Mouse (Mus musculus) forebrain, embryonic 12.5 days (tissue): Measurements from ENCODE around the gene Slc30a10. TPM values are rescaled to one million over a fixed set of nuclear protein-coding genes. Genes with fewer than 3 reads are reported as not detected.

ENCODE experiments used
- ATAC-seq: fragments of 200-750 bp; cut with Nextera tagmentation; 2 replicates; pipeline ENCODE4 v1.8.0; 2017; ENCODE audit warnings: moderate TSS enrichment; ENCODE audit not compliant: low FRiP score
- H3K27ac ChIP-seq: fragments of 300-500 bp; sonication (generic); 2 replicates; pipeline ENCODE4 v1.5.1; 2016; ENCODE audit warnings: mild to moderate bottlenecking
- H3K27me3 ChIP-seq: fragments of 300-500 bp; sonication (generic); 2 replicates; pipeline ENCODE4 v1.6.1; 2016; ENCODE audit warnings: mild to moderate bottlenecking
- H3K36me3 ChIP-seq: fragments of 300-500 bp; sonication (generic); replicated peaks from 2 replicates; pipeline ENCODE4 v1.6.1; 2016; ENCODE audit warnings: mild to moderate bottlenecking
- H3K4me1 ChIP-seq: fragments of 300-500 bp; sonication (generic); 2 replicates; pipeline ENCODE4 v1.6.1; 2016
- H3K4me2 ChIP-seq: fragments of 300-500 bp; sonication (generic); 2 replicates; pipeline ENCODE4 v1.6.1; 2016; ENCODE audit warnings: mild to moderate bottlenecking, moderate library complexity
- H3K4me3 ChIP-seq: fragments of 300-500 bp; sonication (generic); replicated peaks from 2 replicates; pipeline ENCODE4 v1.5.1; 2016; ENCODE audit warnings: mild to moderate bottlenecking
- H3K9ac ChIP-seq: fragments of 300-500 bp; sonication (generic); 2 replicates; pipeline ENCODE4 v1.6.1; 2016; ENCODE audit warnings: mild to moderate bottlenecking
- H3K9me3 ChIP-seq: fragments of 300-500 bp; sonication (generic); 2 replicates; pipeline ENCODE4 v1.6.1; 2016
- WGBS: fragments of 180-500 bp; shearing (Covaris S2); methylation state at CpG from one replicate; pipeline ENCODE4 v1.1.7; 2016; 5-methylcytosine and 5-hydroxymethylcytosine counted together
- polyA plus RNA-seq: library from polyadenylated mRNA; unstranded; fragments of >200 nt; fragmentation: Nextera tagmentation; extraction: Ambion mirVana; gene quantifications from 2 replicates; pipeline ENCODE4 v1.2.1, GENCODE M21; 2016

The Slc30a10 gene
- polyA plus RNA-seq, 1 experiment from 2014 or later, result 4.4 TPM

DNA sequence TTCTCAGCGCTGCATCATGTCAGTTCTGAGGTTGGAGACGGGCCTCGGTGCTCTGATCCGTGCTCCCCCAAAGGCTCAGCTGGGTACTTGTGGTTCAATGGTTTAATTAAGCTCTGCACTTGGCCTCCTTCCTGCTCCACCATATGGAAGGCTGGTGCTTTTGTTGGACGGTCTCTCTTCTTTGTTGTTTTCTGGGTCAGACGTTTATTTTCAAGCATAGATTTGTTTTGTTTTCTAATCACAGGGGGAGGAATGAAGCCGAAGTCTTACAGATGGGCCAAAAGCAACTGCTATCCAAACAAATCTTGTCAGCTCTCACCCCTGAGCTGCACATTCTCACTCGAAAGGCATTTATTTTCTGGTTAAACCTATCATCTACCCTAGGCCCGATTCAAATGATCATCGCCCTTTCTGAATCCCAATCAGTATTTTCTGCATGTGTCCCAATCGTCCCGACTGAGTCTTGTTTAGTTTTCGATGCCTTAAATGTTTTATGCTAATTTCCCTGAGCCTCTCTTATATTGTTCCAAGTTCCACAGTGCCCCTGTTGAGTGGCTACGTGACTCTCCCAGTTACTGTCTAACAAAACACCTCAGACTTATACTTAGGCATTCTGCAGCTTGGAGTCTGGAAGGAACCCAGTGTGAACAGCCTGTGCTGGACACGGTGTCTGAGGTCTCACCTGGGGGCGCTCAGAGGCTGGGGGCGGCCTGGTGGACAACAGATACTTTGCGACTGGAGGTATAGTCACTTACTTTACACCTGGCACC is 12.8 kb upstream of the Slc30a10 start:
- Histone ChIP-seq H3K4me2 (no peak overlapping the region), H3K4me3 (no peak overlapping the region), H3K27me3 (no peaks in the 10 kb centered on the region), H3K36me3 (no peaks in the 10 kb centered on the region), H3K9ac (no peak overlapping the region), H3K4me1 (peaks cover 17% of the 10 kb centered on the region), H3K27ac (peak overlapping the region; percentile 83), H3K9me3 (no peaks in the 10 kb centered on the region)
- 50% methylated on average over 18 of the region's 18 CpGs for WGBS
- peak; percentile 78 for ATAC-seq

GRCm38 (mm10) chr1:185448936-185449335 is 5.7 kb upstream of the Slc30a10 start:
- Histone ChIP-seq H3K4me2 (no peak overlapping the region), H3K27ac (no peak overlapping the region), H3K9me3 (no peaks in the 10 kb centered on the region), H3K9ac (no peak overlapping the region), H3K36me3 (no peaks in the 10 kb centered on the region), H3K27me3 (peaks cover 10% of the 10 kb centered on the region), H3K4me3 (no peak overlapping the region), H3K4me1 (no peaks in the 10 kb centered on the region)
- no peak for ATAC-seq
- 88% methylated on average over 7 of the region's 7 CpGs for WGBS

GRCm38 (mm10) chr1:185449727-185450126 is 4.9 kb upstream of the Slc30a10 start:
- ATAC-seq, result no peak
- H3K4me2 ChIP-seq, result no peak overlapping the region
- no peak overlapping the region for H3K27ac ChIP-seq
- no peak overlapping the region for H3K4me3 ChIP-seq
- no peak overlapping the region for H3K9ac ChIP-seq
- H3K27me3 ChIP-seq, result peaks cover 18% of the 10 kb centered on the region
- no peaks in the 10 kb centered on the region for H3K9me3 ChIP-seq
- peaks cover 5% of the 10 kb centered on the region for H3K4me1 ChIP-seq
- 73% methylated on average over 2 of the region's 2 CpGs for WGBS
- no peaks in the 10 kb centered on the region for H3K36me3 ChIP-seq

- H3K27me3 ChIP-seq, result peaks cover 31% of the 10 kb centered on the region
- H3K4me3 ChIP-seq, result no peak overlapping the region
- WGBS, result 89% methylated on average over 8 of the region's 8 CpGs
- peaks cover 17% of the 10 kb centered on the region for H3K4me1 ChIP-seq
- no peak overlapping the region for H3K27ac ChIP-seq
- H3K9ac ChIP-seq, result no peak overlapping the region
- H3K9me3 ChIP-seq, result no peaks in the 10 kb centered on the region
- H3K36me3 ChIP-seq, result no peaks in the 10 kb centered on the region
- ATAC-seq, result no peak
- H3K4me2 ChIP-seq, result no peak overlapping the region
These were observed 3.6 kb upstream of the Slc30a10 start for GRCm38 (mm10) chr1:185451077-185451476.

- peaks cover 35% of the 10 kb centered on the region for H3K27me3 ChIP-seq
- H3K4me1 ChIP-seq, result peaks cover 17% of the 10 kb centered on the region
- no peak overlapping the region for H3K4me2 ChIP-seq
- no peaks in the 10 kb centered on the region for H3K36me3 ChIP-seq
- H3K9me3 ChIP-seq, result no peaks in the 10 kb centered on the region
- H3K4me3 ChIP-seq, result no peak overlapping the region
- H3K9ac ChIP-seq, result no peak overlapping the region
- no peak for ATAC-seq
- 89% methylated on average over 3 of the region's 3 CpGs for whole genome bisulfite sequencing
- no peak overlapping the region for H3K27ac ChIP-seq
These were observed 3.2 kb upstream of the Slc30a10 start for GRCm38 (mm10) chr1:185451495-185451894.

GRCm38 (mm10) chr1:185452461-185452860 is 2.2 kb upstream of the Slc30a10 start:
- 94% methylated on average over 6 of the region's 6 CpGs for WGBS
- Histone ChIP-seq H3K36me3 (no peaks in the 10 kb centered on the region), H3K4me3 (no peak overlapping the region), H3K9ac (no peak overlapping the region), H3K4me2 (no peak overlapping the region), H3K4me1 (peaks cover 17% of the 10 kb centered on the region), H3K27ac (no peak overlapping the region), H3K9me3 (no peaks in the 10 kb centered on the region), H3K27me3 (peaks cover 43% of the 10 kb centered on the region)
- ATAC-seq, result no peak

DNA sequence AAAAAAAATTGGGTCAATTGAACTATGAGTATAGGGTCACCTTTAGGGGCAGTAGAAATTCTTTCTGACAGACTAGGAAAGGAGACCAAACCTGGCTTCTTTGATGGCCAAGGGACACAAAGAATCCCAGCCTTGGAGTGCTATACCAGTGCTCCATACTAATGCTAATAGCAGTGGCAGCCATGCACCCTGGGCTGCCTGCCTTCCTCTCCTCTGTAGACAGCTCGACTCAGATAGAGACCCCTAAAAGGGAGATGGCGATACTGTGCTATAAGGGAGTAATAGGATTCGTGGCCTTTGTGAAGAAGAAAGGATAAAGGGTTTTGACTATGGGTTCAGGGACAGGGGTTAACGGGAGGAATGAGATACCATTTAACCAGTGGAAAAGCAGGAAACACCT is 504 bp upstream of the Slc30a10 start:
- peak overlapping the region; percentile 57 for H3K4me3 ChIP-seq

GRCm38 (mm10) chr1:185454955-185455701 is 480 bp downstream of the Slc30a10 start:
- peak overlapping the region; percentile 66; the same call in 1 of the 2 replicates for H3K27ac ChIP-seq
- peak; percentile 79 for ATAC-seq
- peaks cover 17% of the 10 kb centered on the region for H3K4me1 ChIP-seq
- WGBS, result under 1% methylated on average over 71 of the region's 71 CpGs
- peak overlapping the region; percentile 98 for H3K4me2 ChIP-seq
- H3K27me3 ChIP-seq, result peaks cover 50% of the 10 kb centered on the region
- peak overlapping the region; percentile 57 for H3K4me3 ChIP-seq
- peak overlapping the region; percentile 71 for H3K9ac ChIP-seq
- H3K9me3 ChIP-seq, result peaks cover 4% of the 10 kb centered on the region; the same call in 1 of the 2 replicates
- H3K36me3 ChIP-seq, result no peaks in the 10 kb centered on the region

More for the DNA sequence above, 504 bp upstream of the Slc30a10 start:
- H3K9ac ChIP-seq, result no peak overlapping the region
- peak overlapping the region; percentile 98 for H3K4me2 ChIP-seq
- H3K36me3 ChIP-seq, result no peaks in the 10 kb centered on the region
- peaks cover 17% of the 10 kb centered on the region for H3K4me1 ChIP-seq
- 36% methylated on average over 4 of the region's 4 CpGs for WGBS
- peaks cover 50% of the 10 kb centered on the region for H3K27me3 ChIP-seq
- no peak for ATAC-seq
- H3K9me3 ChIP-seq, result peaks cover 4% of the 10 kb centered on the region; the same call in 1 of the 2 replicates
- H3K27ac ChIP-seq, result no peak overlapping the region

GRCm38 (mm10) chr1:185456327-185456726 is 1.7 kb downstream of the Slc30a10 start:
- H3K4me2 ChIP-seq, result peak overlapping the region; percentile 98
- peak overlapping the region; percentile 57 for H3K4me3 ChIP-seq
- peaks cover 4% of the 10 kb centered on the region; the same call in 1 of the 2 replicates for H3K9me3 ChIP-seq
- H3K9ac ChIP-seq, result no peak overlapping the region
- peaks cover 17% of the 10 kb centered on the region for H3K4me1 ChIP-seq
- no peaks in the 10 kb centered on the region for H3K36me3 ChIP-seq
- peaks cover 53% of the 10 kb centered on the region for H3K27me3 ChIP-seq
- ATAC-seq, result no peak
- no peak overlapping the region for H3K27ac ChIP-seq
- WGBS, result 87% methylated on average over 9 of the region's 9 CpGs

- Histone ChIP-seq H3K27ac (no peak overlapping the region), H3K4me1 (peaks cover 8% of the 10 kb centered on the region), H3K4me3 (no peak overlapping the region), H3K4me2 (no peak overlapping the region), H3K9me3 (peaks cover 4% of the 10 kb centered on the region; the same call in 1 of the 2 replicates), H3K27me3 (peaks cover 32% of the 10 kb centered on the region), H3K9ac (no peak overlapping the region), H3K36me3 (no peaks in the 10 kb centered on the region)
- ATAC-seq, result no peak
- 90% methylated on average over 5 of the region's 5 CpGs for WGBS
These were observed 5.4 kb downstream of the Slc30a10 start for GRCm38 (mm10) chr1:185460096-185460495.

DNA sequence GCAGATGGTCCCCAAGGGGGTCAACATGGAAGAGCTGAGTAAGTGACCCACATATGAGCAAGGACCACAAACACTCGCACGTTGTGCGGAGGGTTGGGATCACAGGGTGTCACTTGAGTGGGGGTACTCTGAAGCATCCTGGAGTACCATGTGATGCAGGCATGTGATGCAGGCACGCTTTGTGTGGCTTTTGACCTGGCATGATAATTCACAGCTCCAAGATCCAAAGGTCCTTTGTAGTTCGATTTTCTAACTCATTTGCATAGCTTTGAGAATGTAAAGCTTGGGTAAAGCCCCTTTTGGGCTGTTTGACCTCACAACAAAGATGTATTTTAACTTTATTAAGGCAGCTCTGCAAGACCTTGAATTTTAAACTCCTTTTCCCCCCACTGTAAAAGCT is 8.2 kb downstream of the Slc30a10 start:
- H3K36me3 ChIP-seq, result 0 out of 2 replicates have a peak, but pooled peaks cover 3% of the 10 kb centered on the region
- H3K4me1 ChIP-seq, result no peaks in the 10 kb centered on the region
- peaks cover 4% of the 10 kb centered on the region; the same call in 1 of the 2 replicates for H3K9me3 ChIP-seq
- no peak overlapping the region for H3K9ac ChIP-seq
- WGBS, result 85% methylated on average over 5 of the region's 5 CpGs
- H3K27ac ChIP-seq, result no peak overlapping the region
- no peak for ATAC-seq
- no peak overlapping the region for H3K4me2 ChIP-seq
- H3K4me3 ChIP-seq, result no peak overlapping the region
- peaks cover 8% of the 10 kb centered on the region; the same call in 1 of the 2 replicates for H3K27me3 ChIP-seq

GRCm38 (mm10) chr1:185469551-185470021 is 14.9 kb downstream of the Slc30a10 start:
- H3K4me3 ChIP-seq, result no peak overlapping the region
- 85% methylated on average over 8 of the region's 8 CpGs for WGBS

More at GRCm38 (mm10) chr1:185469551-185470021, 14.9 kb downstream of the Slc30a10 start:
- H3K4me1 ChIP-seq, result no peaks in the 10 kb centered on the region
- no peak overlapping the region for H3K9ac ChIP-seq
- 0 out of 2 replicates have a peak, but pooled peaks cover 3% of the 10 kb centered on the region for H3K36me3 ChIP-seq
- no peak overlapping the region for H3K27ac ChIP-seq
- no peaks in the 10 kb centered on the region for H3K9me3 ChIP-seq
- no peak overlapping the region for H3K4me2 ChIP-seq
- H3K27me3 ChIP-seq, result no peaks in the 10 kb centered on the region
- no peak for ATAC-seq
